Mouse (Mus musculus): Measurements from ENCODE around the gene Nfkbid. TPM values are rescaled to one million over a fixed set of nuclear protein-coding genes. Genes with fewer than 3 reads are reported as not detected.
"Not testable (repeated sequence)": the region's sequence is repeated elsewhere in the genome, so short reads cannot be mapped to it uniquely, and the experiment has no call there.

Gene Nfkbid
- polyA plus RNA-seq, 1 experiment, result 10.0 TPM

DNA sequence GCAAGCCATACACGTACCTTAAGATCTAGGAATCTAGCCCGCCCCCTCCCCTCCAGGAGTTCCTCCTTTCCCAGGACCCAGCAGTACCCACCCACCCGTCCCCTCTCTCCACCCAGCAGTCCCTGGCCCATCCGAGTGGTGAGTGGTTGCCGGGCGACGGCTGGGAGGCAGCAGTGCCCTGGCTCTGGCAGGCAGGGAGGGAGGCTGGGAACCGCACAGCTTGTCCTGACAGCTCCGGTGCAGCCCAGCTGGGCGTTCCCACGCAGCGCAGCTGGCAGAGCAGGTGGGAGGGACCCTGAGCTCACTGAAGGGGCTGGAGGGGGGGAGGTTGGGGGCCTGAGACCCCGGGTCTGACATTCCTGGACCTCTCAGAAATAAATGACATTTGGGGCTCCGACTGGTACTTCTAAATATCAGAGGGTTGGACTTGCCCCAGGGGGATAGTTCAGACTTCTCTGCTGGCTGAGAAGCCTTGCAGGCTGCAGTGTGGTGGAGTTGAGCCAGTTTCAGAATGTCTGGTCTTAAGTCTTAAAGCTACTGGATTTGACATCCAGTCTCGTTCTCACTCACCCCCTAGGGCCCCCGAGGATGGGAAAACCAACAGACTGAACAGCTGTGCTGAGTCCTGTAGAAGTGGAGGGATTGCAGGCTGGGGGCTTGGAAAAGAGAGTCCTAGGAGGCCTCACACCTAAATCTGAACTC is 36.2 kb downstream of the Nfkbid start, which contains the start of the genes Kirrel2 and Nphs1:
Gene Kirrel2 (minus strand): TSS at position 62 of the 702 bp plus-strand sequence.
Gene Nphs1 (plus strand): TSS at position 687 of the 702 bp plus-strand sequence.
- Histone ChIP-seq H3K4me1 (peaks cover 23% of the 10 kb centered on the region), H3K4me3 (replicated peaks) (no peak within 1 kb of the TSS), H3K9me3 (no peaks in the 10 kb centered on the region), H3K36me3 (replicated peaks; ENCODE audit: low read length) (no peaks in the 10 kb centered on the region), H3K27me3 (replicated peaks) (peaks cover 99% of the 10 kb centered on the region)
- TF ChIP-seq FLI1 (IDR thresholded peaks at IDR 0.05; ENCODE audit: low read length) (no peak), GATA1 (IDR thresholded peaks at IDR 0.05; ENCODE audit: borderline replicate concordance, low read length) (no peak)

DNA sequence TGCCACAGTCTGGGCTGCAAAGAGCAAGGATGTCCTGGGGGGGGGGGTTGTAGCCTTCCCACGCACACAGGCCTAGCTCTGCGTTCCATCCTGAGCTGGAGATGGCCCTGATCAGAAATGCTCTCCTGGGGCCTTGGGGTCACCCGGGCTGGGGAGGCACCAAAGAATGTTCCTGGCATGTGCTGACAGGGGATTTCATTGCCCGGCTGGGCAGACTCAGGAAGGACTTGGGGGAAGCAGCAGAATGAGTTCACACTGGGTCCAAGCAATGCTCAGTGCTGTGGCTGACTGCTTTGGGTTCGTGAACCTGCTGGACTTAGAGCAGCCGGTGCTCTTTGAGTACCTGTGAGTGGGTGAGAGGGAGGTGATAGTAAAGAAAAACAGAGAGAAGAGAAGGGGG is 38.0 kb downstream of the Nfkbid start:
- peaks cover 95% of the 10 kb centered on the region for H3K27me3 ChIP-seq (replicated peaks)
- H3K36me3 ChIP-seq (replicated peaks; ENCODE audit: low read length), result no peaks in the 10 kb centered on the region
- TF ChIP-seq GATA1 (IDR thresholded peaks at IDR 0.05; ENCODE audit: borderline replicate concordance, low read length) (no peak), FLI1 (IDR thresholded peaks at IDR 0.05; ENCODE audit: low read length) (no peak)
- H3K4me3 ChIP-seq (replicated peaks), result no peak overlapping the region
- H3K9me3 ChIP-seq, result no peaks in the 10 kb centered on the region
- H3K4me1 ChIP-seq, result peaks cover 9% of the 10 kb centered on the region; the same call in 1 of the 2 replicates

DNA sequence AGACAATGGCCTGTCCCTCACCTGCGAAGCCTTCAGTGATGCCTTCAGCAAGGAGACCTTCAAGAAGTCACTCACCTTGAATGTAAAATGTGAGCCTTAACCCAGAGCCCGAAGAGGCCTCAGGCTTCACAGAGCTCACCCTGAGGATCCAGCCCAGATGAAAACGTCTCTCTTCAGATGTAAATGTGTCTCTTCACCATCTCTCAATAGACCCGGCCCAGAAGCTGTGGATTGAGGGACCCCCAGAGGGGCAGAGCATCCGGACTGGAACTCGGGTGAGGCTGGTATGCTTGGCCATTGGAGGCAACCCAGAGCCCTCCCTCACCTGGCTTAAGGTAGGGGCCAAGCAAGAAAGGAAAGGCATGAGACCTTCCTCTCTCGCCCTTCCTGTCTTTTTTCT is 42.0 kb downstream of the Nfkbid start:
- peaks cover 92% of the 10 kb centered on the region for H3K27me3 ChIP-seq (replicated peaks)
- no peak for TF ChIP-seq GATA1 (IDR thresholded peaks at IDR 0.05; ENCODE audit: borderline replicate concordance, low read length)
- TF ChIP-seq FLI1 (IDR thresholded peaks at IDR 0.05; ENCODE audit: low read length), result no peak

DNA sequence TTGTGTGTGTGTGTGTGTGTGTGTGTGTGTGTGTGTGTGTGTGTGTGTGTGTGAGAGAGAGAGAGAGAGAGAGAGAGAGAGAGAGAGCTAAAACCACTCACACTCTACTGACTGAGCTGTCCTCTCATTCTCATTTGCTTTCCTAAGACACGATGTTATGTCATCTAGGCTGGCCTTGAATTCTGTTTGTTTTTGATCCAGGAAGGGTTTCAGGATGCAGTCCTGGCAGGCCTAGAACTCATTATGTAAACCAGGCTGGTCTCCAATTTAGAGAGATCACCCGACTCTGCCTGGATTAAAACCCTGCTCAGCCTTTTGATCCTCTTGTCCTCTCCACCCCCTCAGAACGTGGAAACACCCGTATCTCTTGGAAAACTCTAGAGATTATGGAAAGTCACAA is 42.5 kb downstream of the Nfkbid start:
- H3K36me3 ChIP-seq (replicated peaks; ENCODE audit: low read length), result no peaks in the 10 kb centered on the region
- TF ChIP-seq FLI1 (IDR thresholded peaks at IDR 0.05; ENCODE audit: low read length), result no peak
- no peak for TF ChIP-seq GATA1 (IDR thresholded peaks at IDR 0.05; ENCODE audit: borderline replicate concordance, low read length)
- peaks cover 90% of the 10 kb centered on the region for H3K27me3 ChIP-seq (replicated peaks)

More for the DNA sequence above, 42.0 kb downstream of the Nfkbid start:
- Histone ChIP-seq H3K9me3 (no peaks in the 10 kb centered on the region), H3K36me3 (replicated peaks; ENCODE audit: low read length) (no peaks in the 10 kb centered on the region), H3K4me3 (replicated peaks) (no peak overlapping the region), H3K4me1 (no peaks in the 10 kb centered on the region; the same call in 1 of the 2 replicates)

DNA sequence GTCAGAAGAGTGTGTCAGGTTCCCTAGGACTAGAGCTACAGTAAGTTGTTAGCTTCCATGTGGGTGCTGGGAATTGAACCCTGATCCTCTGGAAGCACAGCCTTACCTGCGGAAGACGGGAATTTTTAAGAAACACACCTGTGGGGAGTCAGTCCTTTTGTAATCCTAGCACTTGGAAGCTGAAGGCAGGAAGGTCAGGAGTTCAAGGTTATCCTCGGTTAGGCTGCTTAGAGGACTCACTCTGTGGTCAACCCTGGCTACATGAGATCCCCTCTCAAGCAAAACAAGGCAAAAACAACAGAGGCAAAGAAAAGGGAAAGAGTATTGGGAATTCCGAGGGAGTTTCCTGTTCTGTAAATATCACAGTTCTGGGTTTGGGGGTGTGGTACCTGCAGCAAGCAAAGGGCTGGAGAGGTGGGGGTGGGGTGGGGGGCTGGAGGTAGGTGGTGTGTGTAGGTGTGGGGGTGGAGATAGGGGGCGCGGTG is 43.3 kb downstream of the Nfkbid start:
- TF ChIP-seq GATA1 (IDR thresholded peaks at IDR 0.05; ENCODE audit: borderline replicate concordance, low read length) (no peak), FLI1 (IDR thresholded peaks at IDR 0.05; ENCODE audit: low read length) (no peak)
- Histone ChIP-seq H3K4me1 (no peaks in the 10 kb centered on the region; the same call in 1 of the 2 replicates), H3K27me3 (replicated peaks) (peaks cover 85% of the 10 kb centered on the region), H3K9me3 (no peaks in the 10 kb centered on the region), H3K36me3 (replicated peaks; ENCODE audit: low read length) (no peaks in the 10 kb centered on the region), H3K4me3 (replicated peaks) (no peak overlapping the region)

More for the DNA sequence above, 42.5 kb downstream of the Nfkbid start:
- H3K9me3 ChIP-seq, result no peaks in the 10 kb centered on the region
- no peaks in the 10 kb centered on the region; the same call in 1 of the 2 replicates for H3K4me1 ChIP-seq
- H3K4me3 ChIP-seq (replicated peaks), result no peak overlapping the region

DNA sequence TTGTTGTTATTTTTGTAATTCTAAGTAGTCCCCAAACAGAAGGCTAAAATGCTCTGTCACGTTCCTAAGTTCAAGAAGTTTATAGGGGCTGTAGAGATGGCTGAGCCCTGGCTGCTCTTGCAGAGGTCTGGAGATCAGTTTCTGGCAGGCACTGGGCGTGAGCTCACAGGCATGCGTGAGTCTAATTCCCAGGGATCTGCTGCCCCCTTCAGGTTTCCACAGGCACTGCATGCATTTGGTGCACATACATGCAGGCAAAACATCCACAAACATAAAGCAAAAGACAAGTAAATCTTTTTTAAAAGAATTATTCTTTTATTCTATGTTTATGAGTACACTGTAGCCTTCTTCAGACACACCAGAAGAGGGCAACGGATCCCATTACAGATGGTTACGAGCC is 50.9 kb downstream of the Nfkbid start:
- Histone ChIP-seq H3K4me3 (replicated peaks) (no peak overlapping the region), H3K9me3 (peaks cover 8% of the 10 kb centered on the region), H3K4me1 (no peaks in the 10 kb centered on the region; the same call in 1 of the 2 replicates), H3K27me3 (replicated peaks) (peaks cover 46% of the 10 kb centered on the region), H3K36me3 (replicated peaks; ENCODE audit: low read length) (no peaks in the 10 kb centered on the region)
- TF ChIP-seq GATA1 (IDR thresholded peaks at IDR 0.05; ENCODE audit: borderline replicate concordance, low read length), result no peak
- no peak for TF ChIP-seq FLI1 (IDR thresholded peaks at IDR 0.05; ENCODE audit: low read length)

DNA sequence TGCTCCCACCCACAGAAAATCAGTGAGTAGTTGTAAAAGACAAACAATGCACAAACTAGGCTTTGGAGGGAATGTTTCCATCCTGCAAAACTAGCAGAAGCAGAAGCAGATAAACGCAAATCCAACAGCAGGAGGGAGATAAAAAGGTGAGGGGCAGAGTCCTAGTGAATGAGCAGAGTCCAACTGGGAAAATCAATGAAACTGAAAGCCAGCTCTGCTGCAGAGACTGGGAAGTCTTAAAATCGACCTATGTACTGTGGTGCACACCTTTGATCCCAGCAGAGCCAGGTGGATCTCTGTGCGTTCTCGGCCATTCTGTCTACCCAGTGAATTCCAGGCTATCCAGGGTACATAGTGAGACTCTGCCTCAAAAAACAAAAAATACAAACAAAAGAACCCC is 53.5 kb downstream of the Nfkbid start:
- H3K4me3 ChIP-seq (replicated peaks), result no peak overlapping the region
- TF ChIP-seq GATA1 (IDR thresholded peaks at IDR 0.05; ENCODE audit: borderline replicate concordance, low read length) (no peak), FLI1 (IDR thresholded peaks at IDR 0.05; ENCODE audit: low read length) (no peak)
- peaks cover 53% of the 10 kb centered on the region for H3K27me3 ChIP-seq (replicated peaks)
- H3K9me3 ChIP-seq, result peaks cover 8% of the 10 kb centered on the region
- H3K4me1 ChIP-seq, result no peaks in the 10 kb centered on the region
- H3K36me3 ChIP-seq (replicated peaks; ENCODE audit: low read length), result no peaks in the 10 kb centered on the region

DNA sequence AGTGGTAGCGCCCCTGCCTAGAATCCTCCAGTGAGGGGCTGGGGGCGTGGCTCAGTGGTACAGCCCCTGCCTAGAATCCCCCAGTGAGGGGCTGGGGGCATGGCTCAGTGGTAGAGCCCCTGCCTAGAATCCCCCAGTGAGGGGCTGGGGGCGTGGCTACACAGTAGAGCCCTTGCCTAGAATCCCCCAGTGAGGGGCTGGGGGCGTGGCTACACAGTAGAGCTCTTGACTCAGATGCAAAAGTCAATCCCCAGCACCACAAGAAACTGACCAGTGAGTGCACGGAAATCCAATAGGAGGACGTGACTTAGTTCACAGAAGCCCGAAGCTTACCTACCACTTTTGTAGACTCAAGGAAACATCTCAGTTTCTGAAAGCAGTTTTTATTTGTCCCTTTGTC is 54.6 kb downstream of the Nfkbid start:
- H3K36me3 ChIP-seq (replicated peaks; ENCODE audit: low read length); H3K4me1 ChIP-seq; H3K9me3 ChIP-seq; H3K4me3 ChIP-seq (replicated peaks): not testable (repeated sequence)
- H3K27me3 ChIP-seq (replicated peaks), result peaks cover 48% of the 10 kb centered on the region

DNA sequence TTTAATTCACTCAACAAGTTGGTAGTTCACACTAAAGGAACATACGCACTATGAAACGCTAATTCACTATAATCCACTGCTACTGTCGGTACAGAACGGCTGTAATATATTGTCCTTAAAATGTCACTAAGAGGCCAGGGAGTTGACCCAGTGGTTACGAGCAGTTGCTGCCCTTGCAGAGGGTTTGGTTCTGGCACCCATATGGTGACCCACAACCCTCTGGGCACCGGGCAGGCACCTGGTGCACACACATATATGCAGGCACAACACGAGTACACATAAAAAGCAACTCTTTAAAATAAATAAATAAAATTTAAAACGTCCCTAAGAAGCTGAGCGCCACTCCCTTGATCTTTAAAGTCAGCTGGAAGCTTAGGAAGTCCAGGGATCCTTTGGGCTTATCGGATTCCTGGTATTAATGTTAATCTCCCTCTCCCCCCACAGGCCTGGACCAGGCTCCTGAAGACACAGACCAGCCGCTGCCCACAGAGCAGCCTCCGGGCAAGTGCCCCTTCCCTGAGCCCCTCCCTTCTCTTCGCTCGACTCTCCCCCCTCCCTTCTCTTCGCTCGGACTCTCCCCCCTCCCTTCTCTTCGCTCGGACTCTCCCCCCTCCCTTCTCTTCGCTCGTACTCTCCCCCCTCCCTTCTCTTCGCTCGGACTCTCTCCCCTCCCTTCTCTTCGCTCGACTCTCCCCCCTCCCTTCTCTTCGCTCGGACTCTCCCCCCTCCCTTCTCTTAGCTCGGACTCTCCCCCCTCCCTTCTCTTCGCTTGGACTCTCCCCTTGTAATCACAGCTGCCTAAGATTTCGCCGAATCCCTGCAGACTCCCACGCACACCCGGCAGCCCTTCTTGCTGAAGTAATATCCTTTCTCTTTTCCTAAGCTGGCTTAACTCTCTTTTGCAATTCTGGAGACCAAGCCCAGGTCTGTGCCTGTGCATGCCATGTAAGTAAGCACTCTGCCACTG is 56.2 kb downstream of the Nfkbid start:
- Histone ChIP-seq H3K27me3 (replicated peaks) (peaks cover 63% of the 10 kb centered on the region), H3K4me1 (peaks cover 8% of the 10 kb centered on the region), H3K4me3 (replicated peaks) (no peak overlapping the region), H3K36me3 (replicated peaks; ENCODE audit: low read length) (no peaks in the 10 kb centered on the region), H3K9me3 (peaks cover 4% of the 10 kb centered on the region; the same call in 1 of the 2 replicates)
- no peak for TF ChIP-seq GATA1 (IDR thresholded peaks at IDR 0.05; ENCODE audit: borderline replicate concordance, low read length)
- TF ChIP-seq FLI1 (IDR thresholded peaks at IDR 0.05; ENCODE audit: low read length), result no peak

Other genes starting within 250 kb of the Nfkbid start
- gene Cox7a1, start 237.6 kb upstream of the Nfkbid start, polyA plus RNA-seq (2012; ENCODE audit: insufficient read depth, low replicate concordance), result 2.4 TPM in 1 of 2 replicates, not detected in the other
- 122 and 208 TPM in 2 replicates for gene Capns1, start 222.9 kb upstream of the Nfkbid start, polyA plus RNA-seq (2012; ENCODE audit: insufficient read depth, low replicate concordance)
- gene Polr2i, start 189.8 kb upstream of the Nfkbid start, polyA plus RNA-seq (2012; ENCODE audit: insufficient read depth, low replicate concordance), result 13.7 and 67.3 TPM in 2 replicates
- 21.7 and 73.2 TPM in 2 replicates for gene Tbcb, start 189.5 kb upstream of the Nfkbid start, polyA plus RNA-seq (2012; ENCODE audit: insufficient read depth, low replicate concordance)
- not detected in 2 replicates for gene Ovol3, start 186.0 kb upstream of the Nfkbid start, polyA plus RNA-seq (2012; ENCODE audit: insufficient read depth, low replicate concordance)
- gene Thap8, start 141.6 kb upstream of the Nfkbid start, polyA plus RNA-seq (2012; ENCODE audit: insufficient read depth, low replicate concordance), result not detected in 2 replicates
- 35.7 and 93.0 TPM in 2 replicates for gene Wdr62, start 141.3 kb upstream of the Nfkbid start, polyA plus RNA-seq (2012; ENCODE audit: insufficient read depth, low replicate concordance)
- 0.34 TPM in 1 of 2 replicates, not detected in the other for gene Clip3, start 130.0 kb upstream of the Nfkbid start, polyA plus RNA-seq (2012; ENCODE audit: insufficient read depth, low replicate concordance)
- 78.7 and 108 TPM in 2 replicates for gene Alkbh6, start 113.0 kb upstream of the Nfkbid start, polyA plus RNA-seq (2012; ENCODE audit: insufficient read depth, low replicate concordance)
- 2.6 TPM in 1 of 2 replicates, not detected in the other for gene Syne4, start 106.9 kb upstream of the Nfkbid start, polyA plus RNA-seq (2012; ENCODE audit: insufficient read depth, low replicate concordance)
- 0.25 TPM in 1 of 2 replicates, not detected in the other for gene E130208F15Rik, start 100.0 kb upstream of the Nfkbid start, polyA plus RNA-seq (2012; ENCODE audit: insufficient read depth, low replicate concordance)
- gene Sdhaf1, start 97.8 kb upstream of the Nfkbid start, polyA plus RNA-seq (2012; ENCODE audit: insufficient read depth, low replicate concordance), result 9.8 and 13.7 TPM in 2 replicates
- not detected in 2 replicates for gene Lrfn3, start 59.0 kb upstream of the Nfkbid start, polyA plus RNA-seq (2012; ENCODE audit: insufficient read depth, low replicate concordance)
- gene Tyrobp, start 8.0 kb upstream of the Nfkbid start, polyA plus RNA-seq (2012; ENCODE audit: insufficient read depth, low replicate concordance), result 20.9 and 273 TPM in 2 replicates
- 11.1 and 14.2 TPM in 2 replicates for gene Hcst, start 1.9 kb upstream of the Nfkbid start, polyA plus RNA-seq (2012; ENCODE audit: insufficient read depth, low replicate concordance)
- gene Aplp1, start 23.8 kb downstream of the Nfkbid start, polyA plus RNA-seq (2012; ENCODE audit: insufficient read depth, low replicate concordance), result 2.1 and 5.5 TPM in 2 replicates
- gene Kirrel2, start 36.0 kb downstream of the Nfkbid start, polyA plus RNA-seq (2012; ENCODE audit: insufficient read depth, low replicate concordance), result not detected in 2 replicates
- gene Nphs1, start 36.6 kb downstream of the Nfkbid start, polyA plus RNA-seq (2012; ENCODE audit: insufficient read depth, low replicate concordance), result not detected in 2 replicates
- not detected in 2 replicates for gene Prodh2, start 71.9 kb downstream of the Nfkbid start, polyA plus RNA-seq (2012; ENCODE audit: insufficient read depth, low replicate concordance)
- 12.9 and 43.1 TPM in 2 replicates for gene Arhgap33, start 113.3 kb downstream of the Nfkbid start, polyA plus RNA-seq (2012; ENCODE audit: insufficient read depth, low replicate concordance)
- gene Hspb6, start 130.4 kb downstream of the Nfkbid start, polyA plus RNA-seq (2012; ENCODE audit: insufficient read depth, low replicate concordance), result 6.0 and 17.2 TPM in 2 replicates
- 11.6 and 51.8 TPM in 2 replicates for gene Proser3, start 130.6 kb downstream of the Nfkbid start, polyA plus RNA-seq (2012; ENCODE audit: insufficient read depth, low replicate concordance)
- 49.3 and 62.3 TPM in 2 replicates for gene Lin37, start 138.1 kb downstream of the Nfkbid start, polyA plus RNA-seq (2012; ENCODE audit: insufficient read depth, low replicate concordance)
- 52.8 and 64.1 TPM in 2 replicates for gene U2af1l4, start 141.6 kb downstream of the Nfkbid start, polyA plus RNA-seq (2012; ENCODE audit: insufficient read depth, low replicate concordance)
- gene Gm49396, start 141.6 kb downstream of the Nfkbid start, polyA plus RNA-seq (2012; ENCODE audit: insufficient read depth, low replicate concordance), result 0.70 TPM in 1 of 2 replicates, not detected in the other
- 21.1 and 77.9 TPM in 2 replicates for gene Psenen, start 141.9 kb downstream of the Nfkbid start, polyA plus RNA-seq (2012; ENCODE audit: insufficient read depth, low replicate concordance)
- gene Igflr1, start 143.7 kb downstream of the Nfkbid start, polyA plus RNA-seq (2012; ENCODE audit: insufficient read depth, low replicate concordance), result 4.3 and 15.3 TPM in 2 replicates
- 20.0 and 47.0 TPM in 2 replicates for gene Kmt2b, start 167.0 kb downstream of the Nfkbid start, polyA plus RNA-seq (2012; ENCODE audit: insufficient read depth, low replicate concordance)
- gene Zbtb32, start 177.2 kb downstream of the Nfkbid start, polyA plus RNA-seq (2012; ENCODE audit: insufficient read depth, low replicate concordance), result 0.10 TPM in 1 of 2 replicates, not detected in the other
- 1.2 TPM in 1 of 2 replicates, not detected in the other for gene Upk1a, start 191.1 kb downstream of the Nfkbid start, polyA plus RNA-seq (2012; ENCODE audit: insufficient read depth, low replicate concordance)
- gene Cox6b1, start 204.4 kb downstream of the Nfkbid start, polyA plus RNA-seq (2012; ENCODE audit: insufficient read depth, low replicate concordance), result 82.5 and 197 TPM in 2 replicates
- 0.44 TPM in 1 of 2 replicates, not detected in the other for gene Etv2, start 214.1 kb downstream of the Nfkbid start, polyA plus RNA-seq (2012; ENCODE audit: insufficient read depth, low replicate concordance)
- 261 and 484 TPM in 2 replicates for gene Rbm42, start 228.6 kb downstream of the Nfkbid start, polyA plus RNA-seq (2012; ENCODE audit: insufficient read depth, low replicate concordance)
- gene Haus5, start 243.3 kb downstream of the Nfkbid start, polyA plus RNA-seq (2012; ENCODE audit: insufficient read depth, low replicate concordance), result 2.3 and 13.7 TPM in 2 replicates
- not detected in 2 replicates for gene Pmis2, start 249.9 kb downstream of the Nfkbid start, polyA plus RNA-seq (2012; ENCODE audit: insufficient read depth, low replicate concordance)

Data from megakaryocyte, embryonic 14.5 days (primary cell).